Mouse (Mus musculus): ENCODE measurements at regions not wholly inside any gene's neighbourhood (a gene's known extent, or its start where the extent isn't known, plus 50 kb on each side); places are given as distances from the start of the nearest gene placed in this dataset.

GRCm38 (mm10) chr16:24076109-24076798 lies 87.6 kb upstream of the Bcl6 start:
- H3K27ac ChIP-seq, result no peak overlapping the region
- no peak for TF ChIP-seq CTCF (conservative IDR thresholded peaks at IDR 0.05)

GRCm38 (mm10) chr16:24073613-24074244 lies 85.1 kb upstream of the Bcl6 start:
- H3K27ac ChIP-seq, result no peak overlapping the region
- no peak for TF ChIP-seq CTCF (conservative IDR thresholded peaks at IDR 0.05)

More at GRCm38 (mm10) chr16:24076109-24076798, 87.6 kb upstream of the Bcl6 start:
- DNase-seq (ENCODE audit: low spot score in 2 of 2), result no peak
- no peak overlapping the region for H3K4me3 ChIP-seq

GRCm38 (mm10) chr16:24073065-24073464 lies 84.4 kb upstream of the Bcl6 start:
- no peak for DNase-seq (ENCODE audit: low spot score in 2 of 2)
- no peak overlapping the region for H3K27ac ChIP-seq
- H3K4me3 ChIP-seq, result no peak overlapping the region
- no peak for TF ChIP-seq CTCF (conservative IDR thresholded peaks at IDR 0.05)

More at GRCm38 (mm10) chr16:24073613-24074244, 85.1 kb upstream of the Bcl6 start:
- DNase-seq (ENCODE audit: low spot score in 2 of 2), result no peak
- no peak overlapping the region for H3K4me3 ChIP-seq

- Histone ChIP-seq H3K27ac (no peak overlapping the region), H3K4me3 (no peak overlapping the region)
- DNase-seq (ENCODE audit: low spot score in 2 of 2), result no peak
- TF ChIP-seq CTCF (conservative IDR thresholded peaks at IDR 0.05), result no peak
These were observed 80.8 kb upstream of the Bcl6 start for GRCm38 (mm10) chr16:24069411-24069810.

GRCm38 (mm10) chr16:24068250-24068813 lies 79.7 kb upstream of the Bcl6 start:
- Histone ChIP-seq H3K27ac (no peak overlapping the region), H3K4me3 (no peak overlapping the region)
- DNase-seq (ENCODE audit: low spot score in 2 of 2), result no peak
- TF ChIP-seq CTCF (conservative IDR thresholded peaks at IDR 0.05), result no peak

GRCm38 (mm10) chr16:24062314-24062713 lies 73.7 kb upstream of the Bcl6 start:
- Histone ChIP-seq H3K27ac (no peak overlapping the region), H3K4me3 (no peak overlapping the region)
- no peak for TF ChIP-seq CTCF (conservative IDR thresholded peaks at IDR 0.05)
- DNase-seq (ENCODE audit: low spot score in 2 of 2), result no peak

- H3K27ac ChIP-seq, result no peak overlapping the region
- H3K4me3 ChIP-seq, result no peak overlapping the region
- TF ChIP-seq CTCF (conservative IDR thresholded peaks at IDR 0.05), result no peak
- DNase-seq (ENCODE audit: low spot score in 2 of 2), result no peak
These were observed 72.8 kb upstream of the Bcl6 start for GRCm38 (mm10) chr16:24061496-24061895.

- TF ChIP-seq CTCF (conservative IDR thresholded peaks at IDR 0.05), result no peak
- no peak for DNase-seq (ENCODE audit: low spot score in 2 of 2)
- Histone ChIP-seq H3K27ac (no peak overlapping the region), H3K4me3 (no peak overlapping the region)
These were observed 70.5 kb upstream of the Bcl6 start for GRCm38 (mm10) chr16:24059090-24059600.

- no peak overlapping the region for H3K27ac ChIP-seq
- no peak for TF ChIP-seq CTCF (conservative IDR thresholded peaks at IDR 0.05)
- DNase-seq (ENCODE audit: low spot score in 2 of 2), result no peak
- no peak overlapping the region for H3K4me3 ChIP-seq
These were observed 68.4 kb upstream of the Bcl6 start for GRCm38 (mm10) chr16:24056885-24057531.

GRCm38 (mm10) chr16:24056123-24056884 lies 67.7 kb upstream of the Bcl6 start:
- Histone ChIP-seq H3K4me3 (no peak overlapping the region), H3K27ac (no peak overlapping the region)
- no peak for TF ChIP-seq CTCF (conservative IDR thresholded peaks at IDR 0.05)
- DNase-seq (ENCODE audit: low spot score in 2 of 2), result no peak

- DNase-seq (ENCODE audit: low spot score in 2 of 2), result no peak
- H3K27ac ChIP-seq, result no peak overlapping the region
- no peak overlapping the region for H3K4me3 ChIP-seq
- no peak for TF ChIP-seq CTCF (conservative IDR thresholded peaks at IDR 0.05)
These were observed 65.6 kb upstream of the Bcl6 start for GRCm38 (mm10) chr16:24054293-24054692.

GRCm38 (mm10) chr16:24053403-24053802 lies 64.8 kb upstream of the Bcl6 start:
- no peak for TF ChIP-seq CTCF (conservative IDR thresholded peaks at IDR 0.05)
- no peak overlapping the region for H3K27ac ChIP-seq
- peak; percentile 47 to 65 for DNase-seq (ENCODE audit: low spot score in 2 of 2)
- no peak overlapping the region for H3K4me3 ChIP-seq

All from layer of hippocampus, adult 2 months (tissue).